Mouse (Mus musculus) forebrain, postnatal 0 days (tissue): ENCODE measurements around the gene Elk3. TPM values are rescaled to one million over a fixed set of nuclear protein-coding genes. Genes with fewer than 3 reads are reported as not detected.

Experiments
- ATAC-seq: fragments of 200-750 bp; cut with Nextera tagmentation; 2 replicates; pipeline ENCODE4 v1.8.0; 2017; ENCODE audit warnings: mild to moderate bottlenecking, moderate library complexity
- DNase-seq: peaks from one replicate; pipeline ENCODE4 v3.0.0-alpha.2; 2015
- H3K27ac ChIP-seq: fragments of 300-500 bp; sonication (generic); 2 replicates; pipeline ENCODE4 v1.5.1; 2014; ENCODE audit warnings: low read depth, mild to moderate bottlenecking, antibody characterized with exemption, low read length, moderate library complexity, mixed read lengths
- H3K27me3 ChIP-seq: fragments of 300-500 bp; sonication (generic); 2 replicates; pipeline ENCODE4 v1.6.1; 2014; ENCODE audit warnings: mild to moderate bottlenecking, low read length, mixed read lengths; ENCODE audit not compliant: insufficient read depth
- H3K36me3 ChIP-seq: fragments of 300-500 bp; sonication (generic); 2 replicates; pipeline ENCODE4 v1.6.1; 2014; ENCODE audit warnings: mild to moderate bottlenecking, moderate library complexity; ENCODE audit not compliant: insufficient read depth
- H3K4me1 ChIP-seq: fragments of 300-500 bp; sonication (generic); 2 replicates; pipeline ENCODE4 v1.6.1; 2014; ENCODE audit warnings: antibody characterized with exemption; ENCODE audit not compliant: insufficient read depth
- H3K4me2 ChIP-seq: fragments of 300-500 bp; sonication (generic); 2 replicates; pipeline ENCODE4 v1.6.1; 2014; ENCODE audit warnings: low read depth, mild to moderate bottlenecking, moderate library complexity
- H3K4me3 ChIP-seq: fragments of 300-500 bp; sonication (generic); 2 replicates; pipeline ENCODE4 v1.5.1; 2014; ENCODE audit warnings: low read depth, low read length, mixed read lengths
- H3K9ac ChIP-seq: fragments of 300-500 bp; sonication (generic); 2 replicates; pipeline ENCODE4 v1.6.1; 2014; ENCODE audit warnings: mild to moderate bottlenecking
- H3K9me3 ChIP-seq: fragments of 300-500 bp; sonication (generic); 2 replicates; pipeline ENCODE4 v1.6.1; 2016; ENCODE audit warnings: low read length
- CTCF ChIP-seq: sonication (generic); IDR thresholded peaks from 2 replicates; pipeline ENCODE4 v1.5.1; 2016; ENCODE audit warnings: antibody characterized with exemption, control low read depth, low read depth
- WGBS: fragments of 180-500 bp; shearing (Covaris S2); extraction: QIAGEN DNeasy Blood & Tissue Kit; methylation state at CpG from one replicate; pipeline ENCODE4 v1.1.7; 2014; 5-methylcytosine and 5-hydroxymethylcytosine counted together
- polyA plus RNA-seq: library from polyadenylated mRNA; unstranded; fragments of >200 nt; fragmentation: Nextera tagmentation; extraction: Ambion mirVana; gene quantifications from 2 replicates; pipeline ENCODE4 v1.2.1, GENCODE M21; 2015
- total RNA-seq: library from RNA; depleted of rRNA; stranded (reverse); fragments of >200 nt; gene quantifications from 2 replicates; pipeline ENCODE4 v1.2.3, GENCODE M21; 2014; rRNA removed

Elk3 gene
- total and polyA plus RNA-seq, 2 experiments from 2014 or later = 6.2 to 8.8 TPM

GRCm38 (mm10) chr10:93213339-93213738 lies 97.6 kb downstream of the Elk3 start:
- TF ChIP-seq CTCF = no peak
- Histone ChIP-seq H3K4me1 (no peaks in the 10 kb centered on the region; the same call in 1 of the 2 replicates), H3K9me3 (no peaks in the 10 kb centered on the region), H3K27ac (no peak overlapping the region), H3K36me3 (peaks cover 42% of the 10 kb centered on the region), H3K9ac (no peak overlapping the region), H3K4me3 (no peak overlapping the region), H3K27me3 (no peaks in the 10 kb centered on the region), H3K4me2 (no peak overlapping the region)
- WGBS = 83% methylated on average over 7 of the region's 7 CpGs
- no peak for ATAC-seq
- no peak for DNase-seq

- no peaks in the 10 kb centered on the region for H3K9me3 ChIP-seq
- no peak for DNase-seq
- no peaks in the 10 kb centered on the region; the same call in 1 of the 2 replicates for H3K4me1 ChIP-seq
- TF ChIP-seq CTCF = no peak
- no peak overlapping the region for H3K27ac ChIP-seq
- no peak overlapping the region for H3K9ac ChIP-seq
- no peaks in the 10 kb centered on the region for H3K27me3 ChIP-seq
- H3K36me3 ChIP-seq = peaks cover 35% of the 10 kb centered on the region
- no peak for ATAC-seq
- no peak overlapping the region for H3K4me2 ChIP-seq
- 91% methylated on average over 2 of the region's 2 CpGs for WGBS
- H3K4me3 ChIP-seq = no peak overlapping the region
Measured at GRCm38 (mm10) chr10:93212699-93213098, 98.2 kb downstream of the Elk3 start.

- H3K36me3 ChIP-seq = peaks cover 7% of the 10 kb centered on the region; the same call in 1 of the 2 replicates
- TF ChIP-seq CTCF = no peak
Measured at GRCm38 (mm10) chr10:93207176-93207575, 103.8 kb downstream of the Elk3 start.

GRCm38 (mm10) chr10:93205287-93205956 lies 105.5 kb downstream of the Elk3 start:
- Histone ChIP-seq H3K4me3 (no peak overlapping the region), H3K36me3 (0 out of 2 replicates have a peak, but pooled peaks cover 4% of the 10 kb centered on the region), H3K9ac (no peak overlapping the region), H3K4me1 (no peaks in the 10 kb centered on the region), H3K27ac (no peak overlapping the region), H3K9me3 (no peaks in the 10 kb centered on the region), H3K4me2 (no peak overlapping the region), H3K27me3 (no peaks in the 10 kb centered on the region)
- 76% methylated on average over 4 of the region's 4 CpGs for WGBS
- ATAC-seq = no peak
- no peak for TF ChIP-seq CTCF
- DNase-seq = no peak

More at GRCm38 (mm10) chr10:93207176-93207575, 103.8 kb downstream of the Elk3 start:
- Histone ChIP-seq H3K4me2 (no peak overlapping the region), H3K4me3 (no peak overlapping the region), H3K27ac (no peak overlapping the region), H3K9ac (no peak overlapping the region), H3K9me3 (no peaks in the 10 kb centered on the region), H3K4me1 (no peaks in the 10 kb centered on the region), H3K27me3 (no peaks in the 10 kb centered on the region)
- DNase-seq (no peak), ATAC-seq (no peak)
- 89% methylated on average over 5 of the region's 5 CpGs for WGBS

GRCm38 (mm10) chr10:93201846-93202458 lies 109.0 kb downstream of the Elk3 start:
- Histone ChIP-seq H3K36me3 (0 out of 2 replicates have a peak, but pooled peaks cover 4% of the 10 kb centered on the region), H3K4me1 (no peaks in the 10 kb centered on the region), H3K4me2 (no peak overlapping the region), H3K9me3 (no peaks in the 10 kb centered on the region), H3K9ac (no peak overlapping the region), H3K4me3 (no peak overlapping the region), H3K27me3 (no peaks in the 10 kb centered on the region), H3K27ac (no peak overlapping the region)
- no peak for ATAC-seq
- 76% methylated on average over 6 of the region's 6 CpGs for WGBS
- no peak for TF ChIP-seq CTCF
- DNase-seq = no peak

GRCm38 (mm10) chr10:93198958-93199357 lies 112.0 kb downstream of the Elk3 start:
- Histone ChIP-seq H3K4me2 (no peak overlapping the region), H3K36me3 (0 out of 2 replicates have a peak, but pooled peaks cover 4% of the 10 kb centered on the region), H3K27ac (no peak overlapping the region), H3K27me3 (no peaks in the 10 kb centered on the region), H3K9ac (no peak overlapping the region), H3K4me1 (0 out of 2 replicates have a peak, but pooled peaks cover 4% of the 10 kb centered on the region), H3K4me3 (no peak overlapping the region), H3K9me3 (no peaks in the 10 kb centered on the region)
- DNase-seq (no peak), ATAC-seq (no peak)
- 94% methylated on average over 3 of the region's 3 CpGs for WGBS
- no peak for TF ChIP-seq CTCF

Other genes with a start within 250 kb of the Elk3 start
- 3.2 and 4.8 TPM in 2 replicates for gene Cfap54, start 229.5 kb downstream of the Elk3 start, total RNA-seq
- gene Cfap54, start 229.5 kb downstream of the Elk3 start, polyA plus RNA-seq = 1.9 and 4.2 TPM in 2 replicates
- gene Cdk17, start 150.3 kb downstream of the Elk3 start, total RNA-seq = 119 and 149 TPM in 2 replicates
- gene Cdk17, start 150.3 kb downstream of the Elk3 start, polyA plus RNA-seq = 39.2 and 46.8 TPM in 2 replicates
- gene Lta4h, start 142.3 kb upstream of the Elk3 start, total RNA-seq = 55.7 and 67.6 TPM in 2 replicates
- gene Lta4h, start 142.3 kb upstream of the Elk3 start, polyA plus RNA-seq = 72.6 and 88.0 TPM in 2 replicates
- gene Hal, start 177.6 kb upstream of the Elk3 start, total RNA-seq = 0.05 TPM in 1 of 2 replicates, not detected in the other
- 0.15 TPM in 1 of 2 replicates, not detected in the other for gene Hal, start 177.6 kb upstream of the Elk3 start, polyA plus RNA-seq
- gene Amdhd1, start 228.9 kb upstream of the Elk3 start, total RNA-seq = 0.14 and 0.85 TPM in 2 replicates
- gene Amdhd1, start 228.9 kb upstream of the Elk3 start, polyA plus RNA-seq = 0.48 and 0.64 TPM in 2 replicates
- gene Ccdc38, start 229.5 kb upstream of the Elk3 start, total RNA-seq = not detected in 2 replicates
- gene Ccdc38, start 229.5 kb upstream of the Elk3 start, polyA plus RNA-seq = 0.39 and 0.41 TPM in 2 replicates